Mouse (Mus musculus): ENCODE measurements around the gene Olfr322. TPM values are rescaled to one million over a fixed set of nuclear protein-coding genes. Genes with fewer than 3 reads are reported as not detected.

Olfr322 gene
- polyA plus RNA-seq, 1 experiment: not detected

GRCm38 (mm10) chr11:58638176-58638701, 20.3 kb upstream of the Olfr322 start:
- WGBS: 50% methylated on average over 7 of the region's 7 CpGs
- Histone ChIP-seq H3K4me1 (ENCODE audit: control insufficient read depth, insufficient read depth, low read length) (no peaks in the 10 kb centered on the region), H3K4me3 (replicated peaks; ENCODE audit: extremely low read depth, low read depth, low read length) (no peak overlapping the region)
- no peak for DNase-seq
- TF ChIP-seq CTCF (IDR thresholded peaks at IDR 0.05; ENCODE audit: insufficient read depth, low read length) (no peak), POLR2A (IDR thresholded peaks at IDR 0.05; ENCODE audit: borderline replicate concordance, extremely low read depth, low read depth, low read length) (no peak)

GRCm38 (mm10) chr11:58640272-58640867, 18.2 kb upstream of the Olfr322 start, which contains the start of gene Trim58:
Gene Trim58, plus strand, starts transcription at chr11:58640465.
- H3K4me1 ChIP-seq (ENCODE audit: control insufficient read depth, insufficient read depth, low read length): no peaks in the 10 kb centered on the region
- TF ChIP-seq POLR2A (IDR thresholded peaks at IDR 0.05; ENCODE audit: borderline replicate concordance, extremely low read depth, low read depth, low read length) (no peak), CTCF (IDR thresholded peaks at IDR 0.05; ENCODE audit: insufficient read depth, low read length) (no peak)
- WGBS: 3% methylated on average over 34 of the region's 34 CpGs
- no peak within 1 kb of the TSS for H3K4me3 ChIP-seq (replicated peaks; ENCODE audit: extremely low read depth, low read depth, low read length)
- no peak for DNase-seq

- no peak for DNase-seq
- no peak for TF ChIP-seq POLR2A (IDR thresholded peaks at IDR 0.05; ENCODE audit: borderline replicate concordance, extremely low read depth, low read depth, low read length)
- TF ChIP-seq CTCF (IDR thresholded peaks at IDR 0.05; ENCODE audit: insufficient read depth, low read length): no peak
- H3K4me1 ChIP-seq (ENCODE audit: control insufficient read depth, insufficient read depth, low read length): no peaks in the 10 kb centered on the region
- WGBS: 22% methylated on average over 14 of the region's 14 CpGs
- no peak overlapping the region for H3K4me3 ChIP-seq (replicated peaks; ENCODE audit: extremely low read depth, low read depth, low read length)
Measured at GRCm38 (mm10) chr11:58641057-58641456, 17.5 kb upstream of the Olfr322 start.

- Histone ChIP-seq H3K4me3 (replicated peaks; ENCODE audit: extremely low read depth, low read depth, low read length) (no peak overlapping the region), H3K4me1 (ENCODE audit: control insufficient read depth, insufficient read depth, low read length) (no peaks in the 10 kb centered on the region)
- whole genome bisulfite sequencing: 74% methylated on average over 13 of the region's 13 CpGs
- no peak for TF ChIP-seq POLR2A (IDR thresholded peaks at IDR 0.05; ENCODE audit: borderline replicate concordance, extremely low read depth, low read depth, low read length)
- no peak for TF ChIP-seq CTCF (IDR thresholded peaks at IDR 0.05; ENCODE audit: insufficient read depth, low read length)
- no peak for DNase-seq
Measured at GRCm38 (mm10) chr11:58641638-58642358, 16.8 kb upstream of the Olfr322 start.

- H3K4me1 ChIP-seq (ENCODE audit: control insufficient read depth, insufficient read depth, low read length): no peaks in the 10 kb centered on the region
- no peak overlapping the region for H3K4me3 ChIP-seq (replicated peaks; ENCODE audit: extremely low read depth, low read depth, low read length)
- 30% methylated on average over 6 of the region's 6 CpGs for WGBS
- peak; percentile 8 for DNase-seq
- peak; percentile 85 for TF ChIP-seq CTCF (IDR thresholded peaks at IDR 0.05; ENCODE audit: insufficient read depth, low read length)
- TF ChIP-seq POLR2A (IDR thresholded peaks at IDR 0.05; ENCODE audit: borderline replicate concordance, extremely low read depth, low read depth, low read length): no peak
Measured at GRCm38 (mm10) chr11:58643350-58643749, 15.2 kb upstream of the Olfr322 start.

GRCm38 (mm10) chr11:58655151-58655550, 3.4 kb upstream of the Olfr322 start:
- Histone ChIP-seq H3K4me3 (replicated peaks; ENCODE audit: extremely low read depth, low read depth, low read length) (no peak overlapping the region), H3K4me1 (ENCODE audit: control insufficient read depth, insufficient read depth, low read length) (no peaks in the 10 kb centered on the region)
- no peak for DNase-seq
- WGBS: 84% methylated on average over 3 of the region's 3 CpGs
- TF ChIP-seq CTCF (IDR thresholded peaks at IDR 0.05; ENCODE audit: insufficient read depth, low read length) (no peak), POLR2A (IDR thresholded peaks at IDR 0.05; ENCODE audit: borderline replicate concordance, extremely low read depth, low read depth, low read length) (no peak)

GRCm38 (mm10) chr11:58669252-58669651, 10.7 kb downstream of the Olfr322 start:
- Histone ChIP-seq H3K4me3 (replicated peaks; ENCODE audit: extremely low read depth, low read depth, low read length) (no peak overlapping the region), H3K4me1 (ENCODE audit: control insufficient read depth, insufficient read depth, low read length) (no peaks in the 10 kb centered on the region)
- no peak for DNase-seq
- no peak for TF ChIP-seq CTCF (IDR thresholded peaks at IDR 0.05; ENCODE audit: insufficient read depth, low read length)
- TF ChIP-seq POLR2A (IDR thresholded peaks at IDR 0.05; ENCODE audit: borderline replicate concordance, extremely low read depth, low read depth, low read length): no peak

- no peak for DNase-seq
- 51% methylated on average over 4 of the region's 4 CpGs for WGBS
- TF ChIP-seq CTCF (IDR thresholded peaks at IDR 0.05; ENCODE audit: insufficient read depth, low read length): no peak
- no peak for TF ChIP-seq POLR2A (IDR thresholded peaks at IDR 0.05; ENCODE audit: borderline replicate concordance, extremely low read depth, low read depth, low read length)
- Histone ChIP-seq H3K4me3 (replicated peaks; ENCODE audit: extremely low read depth, low read depth, low read length) (no peak overlapping the region), H3K4me1 (ENCODE audit: control insufficient read depth, insufficient read depth, low read length) (no peaks in the 10 kb centered on the region)
Measured at GRCm38 (mm10) chr11:58671825-58672224, 13.2 kb downstream of the Olfr322 start.

- no peaks in the 10 kb centered on the region for H3K4me1 ChIP-seq (ENCODE audit: control insufficient read depth, insufficient read depth, low read length)
- no peak for DNase-seq
- 72% methylated on average over 1 of the region's 1 CpGs for WGBS
- no peak within 1 kb of the TSS for H3K4me3 ChIP-seq (replicated peaks; ENCODE audit: extremely low read depth, low read depth, low read length)
- TF ChIP-seq POLR2A (IDR thresholded peaks at IDR 0.05; ENCODE audit: borderline replicate concordance, extremely low read depth, low read depth, low read length) (no peak), CTCF (IDR thresholded peaks at IDR 0.05; ENCODE audit: insufficient read depth, low read length) (no peak)
Measured at GRCm38 (mm10) chr11:58680799-58681198, 22.2 kb downstream of the Olfr322 start, which contains the start of gene Olfr320. Gene Olfr320, plus strand, starts transcription at chr11:58681099.
